Mouse (Mus musculus) layer of hippocampus, adult 8-10 months (tissue): ENCODE data around the gene Rarb. TPM values are rescaled to one million over a fixed set of nuclear protein-coding genes. Genes with fewer than 3 reads are reported as not detected.
"Not testable (repeated sequence)": the region's sequence is repeated elsewhere in the genome, so short reads cannot be mapped to it uniquely, and the experiment has no call there.

Source experiments
- DNase-seq, 2 experiments: peaks; one replicate each; pipeline ENCODE4 v3.0.0; 2022; ENCODE audit warnings: low spot score in 2 of 2
- total RNA-seq, 4 experiments: library from RNA; stranded (reverse); gene quantifications; 2 replicates each; pipeline ENCODE4 v1.2.4; 2022

The Rarb gene
- 1 to 10 TPM; 5.9 to 9.4 (median 6.9) TPM for total RNA-seq

DNA sequence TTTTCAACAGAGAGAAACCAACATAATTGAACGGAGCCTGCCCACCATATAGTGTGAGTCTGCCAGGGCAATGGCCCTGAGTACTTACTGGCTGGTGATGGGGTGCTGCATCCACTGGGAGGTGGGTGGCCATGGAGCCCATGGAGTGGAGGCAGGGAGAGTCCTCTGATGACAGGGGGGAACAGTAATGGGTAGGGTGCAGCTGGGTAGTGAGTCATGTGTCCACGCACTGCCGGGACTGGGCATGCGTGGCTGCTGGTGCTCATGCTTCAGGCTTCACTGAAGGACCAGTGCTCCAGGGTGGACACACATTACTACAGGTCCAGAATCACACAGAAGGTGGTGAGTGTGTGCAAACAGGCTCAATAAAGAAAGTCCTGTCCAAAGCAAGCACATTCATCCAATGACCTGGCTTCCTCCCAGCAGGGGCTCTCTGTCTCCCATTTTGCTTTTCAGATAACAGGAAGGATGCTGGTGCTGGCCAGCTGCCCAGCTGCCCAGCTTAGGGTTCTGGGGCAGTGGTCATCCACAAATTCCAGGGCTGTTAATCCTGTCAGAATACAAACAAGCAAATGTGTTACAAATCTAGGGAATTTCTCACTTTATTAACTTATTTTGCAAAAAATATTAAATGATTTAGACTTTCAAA, at the start of gene Rarb:
Rarb (minus strand) TSS at position 555 of the 649 bp plus-strand sequence.
- DNase-seq: no peak

DNA sequence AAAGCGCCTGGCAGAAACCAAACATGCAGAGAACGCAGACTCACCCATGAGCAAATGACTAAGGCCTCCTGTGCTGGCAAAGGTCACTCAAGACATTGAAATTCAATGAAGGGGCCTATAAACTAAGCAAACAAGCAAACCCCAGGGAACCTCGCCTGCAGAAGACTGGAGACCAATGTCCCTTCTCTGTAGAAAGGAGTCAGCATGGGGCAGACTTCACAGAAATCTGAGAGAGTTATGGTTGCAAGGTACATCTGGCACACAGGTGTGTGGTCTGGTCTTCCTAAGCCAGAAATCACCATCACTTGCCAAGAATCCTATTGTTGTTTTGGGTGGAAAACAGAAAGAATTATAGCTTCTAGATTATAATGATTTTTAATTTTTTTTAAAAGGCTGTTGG, 23.1 kb upstream of the Rarb start:
- no peak for DNase-seq

DNA sequence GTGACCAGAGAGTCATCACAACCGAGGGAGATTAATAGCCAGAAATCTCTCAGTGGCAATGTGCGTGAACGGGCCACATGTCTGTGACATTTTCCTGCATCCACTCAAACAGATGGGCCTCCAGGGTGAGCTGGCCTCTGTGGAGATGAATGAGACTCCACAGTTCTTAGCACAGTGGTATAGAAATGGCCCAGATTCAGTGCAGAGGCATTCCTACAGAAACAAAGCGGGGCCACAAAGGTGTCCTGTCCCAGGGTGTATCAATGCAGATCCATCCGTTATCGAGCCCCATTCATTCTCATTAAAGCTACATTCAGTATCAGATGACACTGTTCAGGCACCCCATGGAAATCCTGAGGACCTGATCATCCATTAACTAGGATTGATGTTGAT, 22.6 kb upstream of the Rarb start:
- DNase-seq: no peak

- DNase-seq: peak; percentile 31 to 56
Observed at GRCm38 (mm10) chr14:16840951-16841596, 22.1 kb upstream of the Rarb start.

DNA sequence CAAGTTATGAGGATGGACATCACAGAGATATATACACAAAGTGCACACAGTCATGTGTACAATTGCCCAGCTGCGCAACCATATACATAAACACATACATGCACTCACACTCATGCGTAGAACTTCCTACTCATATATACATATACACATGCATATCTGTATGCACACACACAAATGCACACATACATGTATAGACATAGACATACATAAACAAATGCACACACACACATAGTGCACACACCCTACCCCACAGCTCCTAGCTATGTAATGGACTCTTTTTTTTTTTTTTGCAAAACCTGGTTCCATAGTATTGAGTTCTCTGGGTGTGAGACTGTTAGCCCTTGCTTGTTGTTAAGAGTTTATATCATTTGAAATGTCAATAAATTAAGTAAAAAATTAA, 21.2 kb upstream of the Rarb start:
- no peak for DNase-seq

GRCm38 (mm10) chr14:16815096-16815741, 3.7 kb downstream of the Rarb start:
- no peak for DNase-seq

GRCm38 (mm10) chr14:16806155-16806554, 12.8 kb downstream of the Rarb start:
- no peak for DNase-seq

DNA sequence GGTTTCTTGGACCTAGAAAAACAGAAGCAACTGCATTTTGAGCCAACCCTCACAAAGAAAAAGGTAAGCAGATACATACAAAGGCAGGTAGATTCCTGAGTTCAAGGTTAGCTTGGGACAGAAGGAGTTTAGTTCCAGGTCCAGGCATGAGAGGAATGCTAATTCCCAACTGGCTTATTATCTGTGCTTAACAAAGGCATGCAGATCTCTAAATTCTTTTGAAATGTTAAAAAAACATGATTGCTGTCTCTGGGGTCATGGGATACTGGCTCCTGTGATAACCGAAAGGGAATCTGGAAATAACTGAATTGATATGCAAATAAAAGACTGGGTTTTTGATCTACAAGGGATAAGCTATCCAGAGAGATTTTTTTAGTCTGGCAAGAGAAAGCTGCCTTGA, 28.8 kb downstream of the Rarb start:
- no peak for DNase-seq

DNA sequence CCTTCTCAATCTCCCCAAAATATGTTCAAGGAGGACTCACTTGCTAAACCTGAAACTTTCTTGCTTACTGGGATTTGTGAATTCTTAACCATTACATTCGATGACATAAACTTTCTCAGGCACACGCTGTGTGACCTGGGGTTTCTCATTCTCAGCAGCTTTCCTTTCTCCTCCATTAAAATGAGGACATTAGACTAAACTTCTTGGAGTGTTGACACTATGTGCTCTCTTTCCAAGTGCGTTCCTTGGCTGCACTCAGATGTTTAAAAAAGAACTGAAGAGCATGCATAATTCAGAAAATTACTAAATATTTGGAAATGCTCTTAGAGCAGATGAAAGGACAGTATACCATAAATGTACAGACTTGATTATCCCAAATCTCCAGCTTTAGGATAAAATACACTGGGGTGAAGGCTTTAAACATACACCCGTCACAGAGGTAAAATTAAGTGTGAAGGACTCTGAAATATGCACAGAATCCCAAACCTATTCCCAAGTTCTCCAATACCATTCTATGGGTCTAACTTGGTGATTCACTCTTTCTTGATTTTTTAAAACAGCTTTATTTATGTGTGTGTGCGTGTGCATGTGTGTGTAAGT, 36.9 kb downstream of the Rarb start:
- no peak for DNase-seq

DNA sequence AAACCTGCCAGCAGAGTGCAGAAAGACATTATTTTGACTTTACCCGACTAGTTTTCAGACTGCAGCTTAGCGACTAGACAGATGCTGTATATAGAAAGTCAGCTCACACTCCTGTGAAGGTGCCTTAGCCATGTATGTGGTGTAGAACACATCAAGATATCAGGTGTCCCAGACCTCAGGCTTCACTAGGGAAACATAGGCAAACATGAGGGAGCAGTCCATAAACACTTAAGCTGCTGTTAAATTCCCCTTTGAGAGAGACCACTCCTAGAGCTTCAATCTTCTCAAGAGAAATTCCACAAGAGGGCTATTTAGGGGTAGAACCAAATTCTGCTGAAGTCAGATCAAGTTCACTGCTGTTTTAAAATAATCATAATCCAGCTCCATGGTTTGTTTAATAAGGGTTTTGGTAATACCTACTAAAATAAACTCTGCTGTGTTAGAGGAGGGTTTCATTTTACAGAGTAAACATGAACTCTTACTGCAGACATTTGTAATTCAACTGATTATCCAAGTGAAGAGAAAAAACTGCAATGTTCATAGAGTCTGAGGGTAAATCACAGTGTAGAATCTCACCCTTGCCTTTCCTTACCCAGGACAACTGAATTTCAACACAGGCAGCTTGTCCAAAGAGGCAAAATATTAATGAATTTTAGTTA, 42.1 kb downstream of the Rarb start:
- DNase-seq: no peak

DNA sequence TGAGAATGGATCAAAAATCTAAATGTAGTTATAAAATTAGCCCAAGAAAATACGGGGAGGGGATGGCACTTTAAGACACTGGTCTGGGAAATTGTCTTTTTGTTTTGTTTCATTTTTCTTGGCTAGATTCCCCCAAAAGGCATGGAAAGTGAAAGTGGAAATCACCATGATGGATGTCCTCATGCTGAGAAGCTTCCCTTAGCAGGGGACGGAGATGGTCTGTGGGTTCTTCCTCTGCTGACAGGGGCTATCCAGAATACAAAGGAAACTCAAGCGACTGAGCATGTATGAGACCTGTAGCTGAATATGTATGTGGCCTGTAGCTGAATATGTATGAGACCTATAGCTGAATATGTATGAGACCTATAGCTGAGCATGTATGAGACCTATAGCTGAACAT, 46.0 kb downstream of the Rarb start:
- no peak for DNase-seq

DNA sequence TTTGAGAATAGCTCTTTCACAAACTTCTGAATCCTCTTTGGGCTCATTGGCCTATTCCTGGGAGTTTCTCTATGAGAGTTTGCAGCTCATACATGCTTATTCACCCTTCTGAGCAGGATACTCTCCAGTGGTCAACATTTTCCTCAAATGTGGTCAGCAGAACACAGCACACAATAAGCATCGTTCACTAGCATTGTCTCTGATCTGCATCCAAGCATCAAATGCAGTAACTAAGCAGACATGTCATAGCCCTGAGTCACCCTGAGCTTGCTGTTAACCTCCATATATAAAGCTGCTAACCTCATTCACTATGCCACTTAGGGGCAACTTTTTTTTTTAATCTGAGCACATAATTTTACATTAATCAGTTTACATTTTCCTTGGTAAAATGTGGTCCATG, 53.1 kb downstream of the Rarb start:
- DNase-seq: no peak

GRCm38 (mm10) chr14:16762773-16763172, 56.2 kb downstream of the Rarb start:
- no peak for DNase-seq

DNA sequence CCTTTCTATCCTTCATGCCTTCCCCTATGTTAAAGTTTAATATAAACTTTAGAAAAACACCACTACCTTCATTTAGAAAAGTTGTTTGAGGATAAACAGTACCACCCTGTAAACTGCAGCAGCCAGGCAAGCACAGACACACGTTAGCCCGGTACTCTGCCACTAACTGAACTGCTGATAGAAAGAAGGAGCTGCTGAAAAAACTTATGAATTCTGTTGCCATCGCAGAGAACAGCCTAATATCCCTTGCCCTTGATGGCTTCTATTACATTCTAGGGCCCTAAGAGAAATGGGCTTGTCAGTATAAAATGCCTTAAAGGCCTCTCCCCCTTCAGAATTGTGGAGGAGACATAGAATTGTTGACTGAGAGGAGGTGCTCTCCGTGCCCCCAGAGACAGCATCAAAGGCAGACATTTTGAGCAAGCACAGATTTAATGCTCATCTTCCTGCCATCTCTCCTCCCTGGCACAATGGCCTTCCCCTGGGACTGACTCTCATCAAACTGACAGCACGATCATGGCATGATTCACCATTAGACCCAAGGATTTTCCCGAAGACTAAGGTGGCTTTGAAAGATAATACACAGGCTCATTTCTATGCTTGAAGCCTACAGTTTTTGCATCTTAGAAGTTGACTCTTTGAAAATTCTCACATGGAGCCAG, 60.1 kb downstream of the Rarb start:
- DNase-seq: no peak

DNA sequence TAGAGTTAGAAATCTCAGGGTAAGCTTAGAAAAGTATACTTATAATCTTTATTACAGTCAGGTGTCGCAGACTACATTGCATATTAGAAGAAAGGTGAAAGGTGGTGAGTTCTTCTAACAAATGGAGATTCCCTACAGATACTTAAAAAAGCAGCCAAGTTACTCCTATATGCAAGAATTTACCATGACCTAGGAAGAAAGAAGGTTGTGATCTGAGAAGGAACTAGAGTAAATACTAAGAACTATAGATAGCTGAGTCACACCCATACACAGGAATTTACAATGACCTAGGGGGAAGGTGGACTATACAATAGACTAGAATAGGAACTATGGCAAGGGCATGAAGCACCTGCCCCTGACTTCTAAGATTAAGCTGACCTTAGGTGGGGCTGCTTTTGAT, 63.4 kb downstream of the Rarb start:
- not testable (repeated sequence) for DNase-seq

- no peak for DNase-seq
Observed at GRCm38 (mm10) chr14:16752648-16753047, 66.3 kb downstream of the Rarb start.

DNA sequence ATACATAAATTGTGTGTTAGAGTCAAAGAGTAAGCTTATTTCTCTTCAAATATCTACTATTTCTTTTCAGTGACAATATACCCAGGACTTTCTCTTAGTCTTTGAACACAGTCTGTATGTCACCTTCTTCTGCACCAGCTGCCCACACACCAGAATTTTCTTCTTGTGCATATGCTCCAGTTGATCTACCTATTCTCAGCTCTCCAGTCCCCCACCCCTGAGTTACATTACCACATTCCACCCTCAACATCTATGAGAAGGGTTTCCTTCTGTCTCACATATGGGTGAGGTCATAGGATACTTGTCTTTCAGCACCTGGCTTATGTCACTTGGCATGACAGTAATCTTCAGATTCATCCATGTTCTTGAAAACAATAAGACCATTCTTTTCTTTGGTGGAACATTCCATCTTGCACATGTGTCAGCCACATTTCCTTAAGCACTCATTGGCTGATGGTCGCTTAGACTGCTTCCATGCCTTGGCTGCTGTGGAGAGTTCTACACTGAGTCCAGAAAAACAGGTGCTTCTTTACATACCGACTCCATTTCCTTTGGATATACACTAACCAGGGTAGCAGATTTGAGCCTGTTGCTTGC, 71.9 kb downstream of the Rarb start:
- no peak for DNase-seq

DNA sequence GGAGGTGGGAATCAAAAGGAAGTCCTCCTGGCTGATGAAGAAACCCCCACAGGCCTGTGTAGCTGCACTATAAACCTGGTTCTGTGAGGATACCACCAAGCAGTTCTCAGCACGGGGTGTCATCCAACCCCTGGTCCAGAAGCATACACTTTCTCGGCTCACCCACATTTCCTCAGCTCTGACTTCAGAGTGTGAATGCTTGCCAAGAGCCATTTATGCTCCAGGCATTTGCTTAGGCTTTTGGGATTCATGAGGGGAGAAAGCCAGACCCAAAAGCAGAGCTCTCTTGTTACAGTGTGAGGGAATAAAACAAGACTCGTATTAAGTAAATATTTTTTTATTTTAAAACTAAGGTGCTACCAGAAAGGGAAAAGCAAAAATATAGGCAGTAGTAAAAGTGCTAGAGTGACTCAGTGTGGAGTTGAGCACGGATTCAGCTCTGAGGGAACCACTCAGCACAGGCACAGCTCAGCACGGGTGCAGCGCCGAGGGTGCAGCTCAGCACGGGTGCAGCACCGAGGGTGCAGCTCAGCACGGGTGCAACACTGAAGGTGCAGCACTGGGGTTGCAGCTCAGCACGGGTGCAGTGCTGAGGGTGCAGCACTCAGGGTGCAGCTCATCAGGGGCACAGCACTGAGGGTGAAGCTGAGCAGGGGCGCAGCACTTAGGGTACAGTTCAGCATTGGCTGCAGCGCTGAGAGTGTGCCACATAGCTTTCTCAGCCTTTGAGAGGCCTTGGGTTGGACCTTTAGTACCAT, 77.8 kb downstream of the Rarb start:
- no peak for DNase-seq

DNA sequence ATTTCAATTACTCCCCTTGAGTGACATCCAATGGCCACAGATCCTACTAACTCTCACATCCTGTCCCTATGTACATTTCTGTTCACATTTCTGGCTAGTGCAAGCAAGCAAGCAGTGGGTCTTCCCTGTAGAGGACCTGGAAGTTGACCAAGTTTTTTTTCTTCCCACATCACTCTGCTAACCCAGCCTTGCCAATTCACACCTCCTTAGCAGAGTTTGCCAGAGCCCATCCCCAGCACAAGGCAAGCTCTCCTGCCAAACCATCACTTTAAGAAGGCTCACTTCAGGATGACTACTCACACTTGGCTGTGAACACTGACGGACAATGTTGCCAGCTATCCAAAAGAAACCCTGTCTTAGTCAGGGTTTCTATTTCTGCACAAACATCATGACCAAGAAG, 80.4 kb downstream of the Rarb start:
- no peak for DNase-seq

DNA sequence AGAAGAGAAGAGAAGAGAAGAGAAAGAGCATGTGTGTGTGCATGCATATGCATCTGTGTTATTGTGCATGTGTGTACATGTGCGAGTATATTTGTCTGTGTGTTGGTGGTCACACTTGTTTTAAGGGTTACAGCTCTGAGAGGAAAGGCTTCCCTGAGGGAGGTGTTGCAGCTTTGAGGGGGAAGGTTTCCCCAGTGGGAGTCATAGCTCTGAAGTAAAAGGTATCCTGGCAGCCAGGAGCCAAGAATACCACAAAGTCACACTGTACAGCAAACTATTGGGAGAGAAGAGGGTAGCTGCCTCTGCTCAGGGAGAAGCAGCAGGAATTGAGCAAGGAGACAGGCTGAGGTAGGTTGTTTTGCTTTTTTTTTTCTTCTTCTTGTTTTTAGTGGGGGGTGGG, 81.2 kb downstream of the Rarb start:
- DNase-seq: no peak
